Mouse (Mus musculus) CD8-positive naive resting alpha-beta T cell, adult 2 months (primary cell): Measurements from ENCODE around the gene A2m.

Experiments used
- DNase-seq, 2 experiments: peaks; one replicate each; pipeline ENCODE4 v3.0.0; 2022; ENCODE audit warnings: low read depth in 2 of 2, low spot score in 2 of 2

Gene A2m

DNA sequence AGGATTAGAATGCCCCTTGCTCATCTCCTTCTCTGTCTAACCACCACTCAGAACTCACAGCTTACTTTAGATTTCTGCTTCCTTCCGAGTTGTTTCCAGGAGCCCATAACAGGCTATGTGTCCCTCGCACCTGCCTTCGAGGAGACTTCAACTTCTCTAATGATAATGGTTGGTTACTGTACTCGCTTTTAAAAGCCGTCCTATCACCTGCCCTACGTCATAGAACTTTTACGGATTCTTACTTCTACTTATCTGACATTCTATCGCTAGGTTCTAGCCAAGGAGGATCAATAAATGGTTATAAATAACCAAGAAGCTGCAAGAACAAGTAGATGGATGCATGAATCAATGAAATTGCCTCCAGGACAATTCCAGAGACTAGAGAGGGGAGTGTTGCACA, at the start of gene A2m:
TSS of gene A2m (plus strand) at position 301 of the 400 bp plus-strand sequence.
- no peak for DNase-seq

DNA sequence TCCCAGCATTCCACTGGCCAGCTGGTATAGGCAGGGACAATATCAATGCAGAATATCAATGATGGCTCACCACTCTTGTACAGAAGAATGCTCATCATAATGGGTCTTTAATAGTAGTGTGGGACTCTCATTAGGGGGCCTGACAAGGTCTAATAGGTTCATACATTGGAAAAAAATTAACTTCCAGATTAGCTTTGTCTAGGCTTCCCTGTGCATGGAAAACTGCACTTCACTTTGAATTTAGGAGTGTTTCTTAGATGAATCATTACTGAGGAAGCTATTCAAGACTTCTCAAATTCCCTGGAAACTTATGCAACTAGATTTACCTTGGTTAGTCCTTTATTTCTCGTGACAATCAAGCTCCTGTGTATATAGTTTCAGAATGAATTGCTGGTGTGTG, 45.0 kb upstream of the A2m start:
- DNase-seq = no peak

DNA sequence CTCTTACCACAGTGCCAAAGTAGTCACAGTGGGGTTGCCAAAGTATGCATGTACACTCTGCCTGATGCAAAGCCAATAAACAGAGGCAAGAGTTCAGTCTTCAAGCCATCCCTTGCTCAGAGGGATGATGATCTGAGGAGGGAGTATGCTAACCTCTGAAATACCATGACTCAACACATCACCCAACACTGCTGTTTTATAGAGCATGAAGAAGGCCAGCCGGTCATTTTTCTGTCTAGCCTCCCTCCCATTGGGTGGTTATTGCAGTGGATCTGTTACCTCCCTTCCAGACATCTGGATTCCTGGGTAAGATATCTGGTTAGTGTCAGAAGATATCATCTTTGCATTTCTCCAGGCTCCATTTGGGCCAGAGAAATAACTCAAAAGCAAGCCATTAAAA, 34.2 kb upstream of the A2m start:
- DNase-seq = no peak

DNA sequence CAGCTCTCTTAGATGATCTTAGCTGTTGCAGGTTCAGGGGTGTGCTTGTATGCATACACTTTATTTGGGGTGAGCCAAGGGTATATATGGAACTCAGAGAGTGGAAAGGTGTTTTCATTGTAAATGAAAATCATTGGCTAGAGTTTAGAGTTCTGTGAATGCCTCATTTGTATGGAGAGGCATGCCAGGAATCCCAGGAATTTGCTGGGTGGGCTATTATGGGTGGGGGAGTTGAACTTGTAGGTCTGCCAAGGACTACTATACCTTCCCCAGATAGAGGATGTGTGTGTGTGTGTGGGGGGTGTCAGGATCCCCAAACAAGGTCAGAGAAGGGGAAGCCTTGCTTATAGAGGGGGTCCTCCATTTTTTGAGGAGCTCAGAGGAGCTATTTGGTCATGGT, 27.3 kb upstream of the A2m start:
- no peak for DNase-seq

DNA sequence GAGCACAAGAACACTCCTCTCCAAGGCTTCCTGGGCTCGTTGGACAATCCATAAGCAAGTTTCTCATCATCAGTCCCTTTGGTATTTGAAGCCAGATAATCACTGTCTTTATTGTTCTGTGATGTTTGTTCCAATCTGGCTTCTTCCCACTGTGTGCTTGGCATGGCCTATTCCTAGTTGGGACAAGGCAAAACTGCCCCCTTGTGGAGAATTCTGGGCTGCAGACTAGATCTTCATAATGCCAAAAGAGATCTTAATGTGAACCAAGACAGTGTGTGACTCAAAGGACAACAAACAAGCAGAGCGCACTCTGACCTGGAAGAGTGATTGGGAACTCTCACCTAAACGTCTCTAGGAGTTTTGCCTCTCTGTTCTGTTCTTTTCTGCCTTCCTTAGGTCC, 23.4 kb upstream of the A2m start:
- DNase-seq = no peak

DNA sequence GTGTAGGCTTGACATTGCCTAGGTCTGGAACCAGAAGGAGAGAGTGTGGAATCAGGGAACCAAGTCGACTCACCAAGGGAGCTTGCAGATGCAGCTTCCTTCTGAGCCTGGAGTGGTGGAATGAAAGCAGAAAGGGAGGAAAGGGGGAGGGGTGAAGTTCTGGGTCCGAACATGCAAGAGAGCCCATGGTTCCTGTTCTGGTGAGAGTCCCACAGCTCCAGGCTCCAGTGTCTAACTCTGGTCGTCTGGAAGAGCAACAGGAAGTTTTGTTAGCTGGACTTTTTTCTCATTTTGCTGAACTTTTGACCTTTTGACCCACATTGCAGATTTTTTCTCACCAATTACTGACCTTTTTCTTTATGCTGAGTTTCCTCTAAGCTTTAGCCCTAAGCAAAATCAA, 17.7 kb upstream of the A2m start:
- DNase-seq = no peak

DNA sequence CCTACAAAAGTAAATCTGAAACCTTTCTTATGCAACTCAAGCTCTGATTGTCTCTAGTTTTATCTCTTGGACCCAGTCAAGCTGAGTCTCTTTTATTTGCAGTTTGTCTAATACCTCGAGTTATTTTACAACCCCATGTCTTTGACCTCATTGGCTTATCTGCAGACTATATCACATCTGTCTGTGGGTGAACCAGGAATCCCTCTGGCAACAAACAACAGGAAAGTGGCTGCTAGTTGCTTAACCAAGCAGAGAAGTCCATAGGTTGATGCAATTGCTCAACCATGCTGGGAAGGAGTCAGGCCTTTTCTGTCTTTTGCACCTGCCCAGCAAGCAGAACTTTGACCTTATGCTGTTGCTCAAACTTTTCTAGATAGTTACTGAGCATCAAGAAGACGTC, 12.7 kb upstream of the A2m start:
- DNase-seq = no peak

DNA sequence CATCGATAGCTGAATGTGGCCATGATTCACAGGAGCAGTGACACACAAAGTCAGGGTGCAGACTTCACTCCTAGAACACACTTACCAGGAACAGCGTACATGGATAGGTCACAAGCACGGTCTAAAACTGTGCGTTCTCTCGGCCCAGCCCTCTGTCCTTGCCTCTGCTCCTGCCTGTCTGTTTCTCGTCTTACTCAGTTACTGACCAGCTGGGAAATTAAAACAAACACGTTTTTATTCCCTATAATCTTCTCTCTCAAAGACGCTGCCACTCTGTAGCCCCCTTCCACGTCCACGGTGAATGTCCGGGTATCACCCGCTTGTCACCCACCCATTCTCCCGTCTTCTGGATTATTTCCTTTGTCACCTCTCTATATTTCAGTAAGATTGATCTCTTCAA, 656 bp upstream of the A2m start:
- DNase-seq = no peak

DNA sequence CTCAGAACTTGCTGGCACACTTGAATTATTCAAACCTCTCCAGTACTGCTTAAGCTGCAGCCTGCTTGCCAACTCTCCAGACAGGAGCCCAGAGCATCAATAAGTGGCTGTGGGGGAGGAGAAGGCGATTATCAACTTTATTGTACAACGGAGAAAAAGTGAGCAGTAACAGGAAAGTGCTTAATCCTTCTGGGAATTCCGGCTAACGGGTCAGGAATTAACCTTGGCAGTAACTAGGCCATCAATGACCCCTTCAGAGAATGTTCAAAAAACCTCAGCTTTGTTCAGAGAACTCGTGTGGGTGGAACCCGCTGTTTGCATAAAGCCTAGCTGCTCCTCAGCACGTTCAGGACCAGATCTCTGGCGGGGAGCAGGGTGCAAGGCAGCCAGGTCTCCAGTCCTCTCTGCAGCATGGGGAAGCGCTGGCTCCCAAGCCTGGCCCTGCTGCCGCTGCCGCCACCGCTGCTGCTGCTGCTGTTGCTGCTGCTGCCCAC, 749 bp downstream of the A2m start:
- DNase-seq = no peak

DNA sequence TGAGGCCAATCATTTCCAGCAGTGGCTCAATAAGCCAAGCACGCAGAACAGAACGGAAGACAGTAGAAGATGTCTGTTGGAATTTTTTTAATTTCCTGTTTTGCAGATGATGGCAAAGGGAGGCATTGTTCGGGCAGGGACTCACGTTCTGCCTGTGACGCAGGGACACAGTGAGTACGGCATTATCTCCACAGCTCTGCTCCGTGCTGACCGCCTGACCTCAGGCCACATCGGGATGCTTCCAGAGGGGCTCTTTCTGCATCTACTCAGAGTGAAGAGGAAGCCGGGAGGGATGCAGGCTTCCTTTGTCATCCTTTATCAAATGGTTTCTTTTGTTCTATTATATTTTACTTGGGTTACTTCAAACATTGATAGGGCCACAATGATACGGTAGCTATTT, 13.3 kb downstream of the A2m start:
- DNase-seq = no peak
